Mouse (Mus musculus): ENCODE data around the gene Gorab.

The Gorab gene

GRCm38 (mm10) chr1:163356167-163356566, 47.3 kb downstream of the Gorab start:
- DNase-seq (ENCODE audit: low spot score) = no peak

- no peak for DNase-seq (ENCODE audit: low spot score)
Measured at GRCm38 (mm10) chr1:163355626-163356156, 47.8 kb downstream of the Gorab start.

GRCm38 (mm10) chr1:163350988-163351387, 52.5 kb downstream of the Gorab start:
- no peak for DNase-seq (ENCODE audit: low spot score)

- no peak for DNase-seq (ENCODE audit: low spot score)
Measured at GRCm38 (mm10) chr1:163345541-163345940, 57.9 kb downstream of the Gorab start.

- no peak for DNase-seq (ENCODE audit: low spot score)
Measured at GRCm38 (mm10) chr1:163344931-163345330, 58.5 kb downstream of the Gorab start.

- DNase-seq (ENCODE audit: low spot score) = no peak
Measured at GRCm38 (mm10) chr1:163339219-163339561, 64.3 kb downstream of the Gorab start.

- no peak for DNase-seq (ENCODE audit: low spot score)
Measured at GRCm38 (mm10) chr1:163338525-163339218, 64.8 kb downstream of the Gorab start.

GRCm38 (mm10) chr1:163337821-163338220, 65.6 kb downstream of the Gorab start:
- DNase-seq (ENCODE audit: low spot score) = no peak
